Mouse (Mus musculus) kidney, postnatal 4 days (tissue): ENCODE measurements around the gene 1700018B08Rik.
A peak's percentile ranks its signal among the peaks of the same experiment; 100 is the strongest.

Experiments
- DNase-seq, 2 experiments: peaks; one replicate each; pipeline ENCODE4 v3.0.0; 2021; ENCODE audit warnings: mixed read lengths in 2 of 2

The 1700018B08Rik gene

GRCm38 (mm10) chr8:121561636-121562345, 17.7 kb upstream of the 1700018B08Rik start:
- DNase-seq: peak; percentile 39 to 50

GRCm38 (mm10) chr8:121560432-121561100, 16.4 kb upstream of the 1700018B08Rik start:
- DNase-seq: no peak

GRCm38 (mm10) chr8:121559801-121560200, 15.7 kb upstream of the 1700018B08Rik start:
- no peak for DNase-seq

- peak in 1 of 2 experiments; percentile 44 for DNase-seq
Measured at GRCm38 (mm10) chr8:121558538-121558937, 14.4 kb upstream of the 1700018B08Rik start.

- DNase-seq: no peak
Measured at GRCm38 (mm10) chr8:121557746-121558145, 13.6 kb upstream of the 1700018B08Rik start.

- DNase-seq: no peak
Measured at GRCm38 (mm10) chr8:121553831-121554475, 9.8 kb upstream of the 1700018B08Rik start.

- no peak for DNase-seq
Measured at GRCm38 (mm10) chr8:121552506-121552905, 8.4 kb upstream of the 1700018B08Rik start.

GRCm38 (mm10) chr8:121551065-121551985, 7.2 kb upstream of the 1700018B08Rik start:
- no peak for DNase-seq

GRCm38 (mm10) chr8:121550056-121550455, 5.9 kb upstream of the 1700018B08Rik start:
- no peak for DNase-seq

- peak; percentile 84 to 87 for DNase-seq
Measured at GRCm38 (mm10) chr8:121547132-121547531, 3.0 kb upstream of the 1700018B08Rik start.

GRCm38 (mm10) chr8:121544936-121545335, 816 bp upstream of the 1700018B08Rik start:
- no peak for DNase-seq

- no peak for DNase-seq
Measured at GRCm38 (mm10) chr8:121542901-121543300, 1.2 kb downstream of the 1700018B08Rik start.

GRCm38 (mm10) chr8:121541862-121542261, 2.3 kb downstream of the 1700018B08Rik start:
- no peak for DNase-seq

GRCm38 (mm10) chr8:121532381-121532780, 11.7 kb downstream of the 1700018B08Rik start:
- peak; percentile 78 to 80 for DNase-seq

- no peak for DNase-seq
Measured at GRCm38 (mm10) chr8:121530639-121531038, 13.5 kb downstream of the 1700018B08Rik start.

- DNase-seq: peak; percentile 79 to 84
Measured at GRCm38 (mm10) chr8:121528790-121529189, 15.3 kb downstream of the 1700018B08Rik start.

- no peak for DNase-seq
Measured at GRCm38 (mm10) chr8:121527751-121528150, 16.4 kb downstream of the 1700018B08Rik start.

- peak; percentile 41 to 61 for DNase-seq
Measured at GRCm38 (mm10) chr8:121526811-121527550, 17.1 kb downstream of the 1700018B08Rik start.

GRCm38 (mm10) chr8:121525111-121525818, 18.9 kb downstream of the 1700018B08Rik start:
- peak in 1 of 2 experiments; percentile 31 for DNase-seq

GRCm38 (mm10) chr8:121513429-121513828, 30.7 kb downstream of the 1700018B08Rik start:
- DNase-seq: peak; percentile 93 to 95

- no peak for DNase-seq
Measured at GRCm38 (mm10) chr8:121511751-121512150, 32.4 kb downstream of the 1700018B08Rik start.
